Mouse (Mus musculus) erythroblast, embryonic 14.5 days (primary cell): Measurements from ENCODE around the gene Ano8.

ENCODE experiments used
- GATA1 ChIP-seq: IDR thresholded peaks from 2 replicates; pipeline ENCODE4 v1.6.1; 2012; ENCODE audit warnings: low read length, inconsistent platforms, mixed read lengths
- TAL1 ChIP-seq: IDR thresholded peaks from 3 replicates; pipeline ENCODE4 v1.6.1; 2012; ENCODE audit warnings: low read length, inconsistent platforms, mixed read lengths

- TF ChIP-seq GATA1 (no peak), TAL1 (no peak)
Measured at GRCm38 (mm10) chr8:71462786-71463185, 23.0 kb downstream of the Ano8 start.
